Mouse (Mus musculus) erythroblast, embryonic 14.5 days (primary cell): ENCODE results near the gene Efhc1. TPM values are rescaled to one million over a fixed set of nuclear protein-coding genes. Genes with fewer than 3 reads are reported as not detected.

Experiments used
- H3K27me3 ChIP-seq: 2 replicates; pipeline ENCODE4 v1.6.1; 2012; ENCODE audit warnings: inconsistent platforms; ENCODE audit not compliant: control insufficient read depth
- H3K36me3 ChIP-seq: 2 replicates; pipeline ENCODE4 v1.6.1; 2012; ENCODE audit warnings: mild to moderate bottlenecking, inconsistent platforms; ENCODE audit not compliant: control insufficient read depth
- H3K4me1 ChIP-seq: 2 replicates; pipeline ENCODE4 v1.6.1; 2012; ENCODE audit warnings: inconsistent platforms; ENCODE audit not compliant: control insufficient read depth
- H3K4me3 ChIP-seq: replicated peaks from 2 replicates; pipeline ENCODE3; 2012; ENCODE audit warnings: moderate library complexity, mild to moderate bottlenecking, inconsistent platforms
- H3K9me3 ChIP-seq: 2 replicates; pipeline ENCODE4 v1.6.1; 2012; ENCODE audit warnings: low read length, inconsistent platforms, mixed read lengths; ENCODE audit not compliant: control insufficient read depth
- GATA1 ChIP-seq: IDR thresholded peaks from 2 replicates; pipeline ENCODE4 v1.6.1; 2012; ENCODE audit warnings: low read length, inconsistent platforms, mixed read lengths
- TAL1 ChIP-seq: IDR thresholded peaks from 3 replicates; pipeline ENCODE4 v1.6.1; 2012; ENCODE audit warnings: low read length, inconsistent platforms, mixed read lengths
- polyA plus RNA-seq: library from polyadenylated mRNA; stranded (reverse); fragments of >175 nt; gene quantifications from 2 replicates; pipeline ENCODE4 v1.2.3, GENCODE M21; 2012

Efhc1 gene
- polyA plus RNA-seq, 1 experiment: not detected

GRCm38 (mm10) chr1:20940151-20940550, 11.3 kb upstream of the Efhc1 start:
- H3K27me3 ChIP-seq: no peaks in the 10 kb centered on the region
- 0 out of 2 replicates have a peak, but pooled peaks cover 2% of the 10 kb centered on the region for H3K9me3 ChIP-seq
- H3K36me3 ChIP-seq: no peaks in the 10 kb centered on the region
- H3K4me1 ChIP-seq: no peaks in the 10 kb centered on the region
- H3K4me3 ChIP-seq: no peak overlapping the region
- TF ChIP-seq TAL1 (no peak), GATA1 (no peak)

DNA sequence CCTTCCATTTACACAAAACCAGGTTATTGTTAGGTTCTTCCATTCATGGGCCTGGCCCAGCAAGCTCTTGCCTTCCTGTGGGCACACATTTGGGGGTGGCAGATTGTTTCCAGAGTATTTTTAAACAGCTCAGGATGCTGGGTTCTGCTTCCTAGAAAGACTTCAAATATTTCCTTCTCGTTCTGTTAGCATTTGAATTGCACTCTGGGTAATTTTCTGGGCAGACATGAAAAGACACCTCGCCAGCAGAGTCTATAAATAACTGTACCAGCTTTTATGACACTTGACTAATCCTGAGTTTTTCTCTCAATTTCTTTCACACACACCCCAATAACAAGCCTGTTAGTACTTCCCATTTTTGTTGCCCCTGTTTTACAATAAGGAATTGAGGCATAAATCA, 10.1 kb upstream of the Efhc1 start:
- Histone ChIP-seq H3K4me1 (no peaks in the 10 kb centered on the region), H3K27me3 (no peaks in the 10 kb centered on the region), H3K9me3 (0 out of 2 replicates have a peak, but pooled peaks cover 2% of the 10 kb centered on the region), H3K36me3 (no peaks in the 10 kb centered on the region), H3K4me3 (no peak overlapping the region)
- no peak for TF ChIP-seq TAL1
- no peak for TF ChIP-seq GATA1

- no peaks in the 10 kb centered on the region for H3K4me1 ChIP-seq
- TF ChIP-seq GATA1 (no peak), TAL1 (no peak)
- 0 out of 2 replicates have a peak, but pooled peaks cover 2% of the 10 kb centered on the region for H3K9me3 ChIP-seq
- H3K27me3 ChIP-seq: no peaks in the 10 kb centered on the region
- no peaks in the 10 kb centered on the region for H3K36me3 ChIP-seq
- H3K4me3 ChIP-seq: no peak overlapping the region
Observed at GRCm38 (mm10) chr1:20941857-20942256, 9.6 kb upstream of the Efhc1 start.

DNA sequence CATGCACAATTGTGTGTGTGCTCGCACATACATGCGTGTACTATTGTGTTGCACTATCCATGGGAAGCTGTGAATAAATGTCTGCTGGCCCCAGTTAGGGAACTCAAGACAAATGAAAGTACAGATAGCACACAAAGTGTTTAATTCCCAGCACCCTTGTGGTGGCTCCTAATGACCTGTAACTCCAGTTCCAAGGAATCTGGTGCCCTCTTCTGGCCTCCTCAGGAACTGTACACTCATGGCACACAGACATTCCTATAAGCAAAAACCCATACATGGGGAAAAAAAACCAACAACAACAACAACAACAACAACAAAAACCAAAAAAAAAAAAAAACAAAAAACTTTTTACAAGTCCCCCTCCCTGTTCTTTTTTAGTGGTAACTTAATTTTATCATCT, 8.4 kb upstream of the Efhc1 start:
- Histone ChIP-seq H3K27me3 (no peaks in the 10 kb centered on the region), H3K4me1 (no peaks in the 10 kb centered on the region), H3K9me3 (0 out of 2 replicates have a peak, but pooled peaks cover 2% of the 10 kb centered on the region), H3K4me3 (no peak overlapping the region), H3K36me3 (no peaks in the 10 kb centered on the region)
- TF ChIP-seq GATA1 (no peak), TAL1 (no peak)

- Histone ChIP-seq H3K27me3 (no peaks in the 10 kb centered on the region), H3K4me1 (peaks cover 12% of the 10 kb centered on the region), H3K36me3 (no peaks in the 10 kb centered on the region), H3K9me3 (no peaks in the 10 kb centered on the region), H3K4me3 (peak overlapping the region; percentile 60)
- no peak for TF ChIP-seq TAL1
- no peak for TF ChIP-seq GATA1
Observed at GRCm38 (mm10) chr1:20951799-20952198, 373 bp downstream of the Efhc1 start.

DNA sequence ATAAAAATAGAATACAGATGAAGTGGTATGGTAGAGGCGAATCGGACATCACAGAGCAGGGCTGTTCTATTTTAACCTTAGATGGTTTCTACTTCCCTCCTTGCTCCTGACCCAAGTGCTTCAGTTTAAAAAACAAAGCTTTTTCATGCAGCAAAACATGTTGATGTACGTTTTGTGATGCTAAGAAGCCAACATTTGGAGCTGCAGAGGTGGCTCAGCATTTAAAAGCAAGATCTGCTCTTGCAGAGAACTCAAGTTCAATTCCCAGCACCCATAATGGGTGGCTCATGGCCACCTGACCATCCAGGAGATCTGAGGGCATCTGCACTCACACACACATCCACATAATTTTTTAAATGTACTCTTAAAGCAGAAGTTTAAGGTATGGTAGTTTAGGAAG, 3.5 kb downstream of the Efhc1 start:
- TF ChIP-seq TAL1 (no peak), GATA1 (no peak)
- Histone ChIP-seq H3K36me3 (no peaks in the 10 kb centered on the region), H3K9me3 (no peaks in the 10 kb centered on the region), H3K27me3 (no peaks in the 10 kb centered on the region), H3K4me3 (no peak overlapping the region), H3K4me1 (peaks cover 12% of the 10 kb centered on the region)

GRCm38 (mm10) chr1:20969642-20970041, 18.2 kb downstream of the Efhc1 start:
- Histone ChIP-seq H3K4me1 (no peaks in the 10 kb centered on the region), H3K4me3 (no peak overlapping the region), H3K36me3 (no peaks in the 10 kb centered on the region), H3K9me3 (no peaks in the 10 kb centered on the region), H3K27me3 (no peaks in the 10 kb centered on the region)
- no peak for TF ChIP-seq TAL1

GRCm38 (mm10) chr1:20973389-20973788, 22.0 kb downstream of the Efhc1 start:
- H3K9me3 ChIP-seq: no peaks in the 10 kb centered on the region
- H3K36me3 ChIP-seq: no peaks in the 10 kb centered on the region
- H3K27me3 ChIP-seq: no peaks in the 10 kb centered on the region
- TF ChIP-seq GATA1: no peak
- TF ChIP-seq TAL1: no peak
- no peak overlapping the region for H3K4me3 ChIP-seq
- H3K4me1 ChIP-seq: no peaks in the 10 kb centered on the region

DNA sequence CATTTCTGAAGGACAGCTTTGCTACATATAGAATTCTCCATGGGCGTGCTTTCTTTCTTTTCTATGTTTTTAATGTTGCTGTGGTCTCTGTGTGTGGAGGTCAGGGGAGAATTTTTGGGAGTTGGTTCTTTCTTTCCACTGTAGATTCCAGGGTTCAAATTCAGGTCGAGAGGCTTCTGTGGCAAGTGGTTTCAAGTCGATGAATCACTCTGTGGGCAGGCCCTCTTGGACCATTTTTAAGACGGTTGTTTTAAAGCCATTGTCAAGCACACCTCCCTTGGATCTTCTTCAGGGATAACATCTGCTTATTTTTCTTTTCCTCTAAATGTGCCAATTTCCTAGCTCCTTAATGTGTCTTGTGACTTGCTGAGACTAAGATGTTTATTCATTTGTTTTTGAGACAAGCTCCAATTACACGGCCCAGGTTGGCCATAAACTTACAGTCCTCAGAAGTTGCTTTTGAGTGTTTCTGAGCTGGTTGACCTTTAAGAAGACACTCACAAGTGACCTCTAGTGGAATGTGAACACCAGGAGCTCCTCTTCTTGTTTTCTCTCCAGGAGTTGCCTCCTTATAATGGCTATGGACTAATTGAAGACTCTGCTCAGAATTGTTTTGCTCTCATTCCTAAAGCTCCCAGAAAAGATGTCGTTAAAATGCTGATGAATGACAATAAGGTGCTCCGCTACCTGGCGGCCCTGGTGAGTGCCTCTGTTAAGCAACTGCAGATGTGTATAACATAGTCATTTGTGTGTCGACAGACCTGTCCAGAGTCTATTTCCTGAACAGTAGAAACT, 23.1 kb downstream of the Efhc1 start:
- no peak overlapping the region for H3K4me3 ChIP-seq
- H3K4me1 ChIP-seq: no peaks in the 10 kb centered on the region
- H3K9me3 ChIP-seq: no peaks in the 10 kb centered on the region
- TF ChIP-seq GATA1 (no peak), TAL1 (no peak)
- no peaks in the 10 kb centered on the region for H3K36me3 ChIP-seq
- H3K27me3 ChIP-seq: no peaks in the 10 kb centered on the region
